Comparison of ENCODE assay signal across 8 mouse cellular contexts in genomic region chr7:142037553-142038170, GRCm38 (mm10). TPM values are rescaled to one million over a fixed set of nuclear protein-coding genes. Genes with fewer than 3 reads are reported as not detected.
DNase-seq lines count a peak whose midpoint lies in the region; ATAC-seq lines count a peak whose summit lies in the region.

No protein-coding gene starts in this region.

- no peak overlapping the region for H3K27ac ChIP-seq in hindbrain, embryonic 11.5 days (ENCODE audit: low read depth, low read length)

- no peak overlapping the region for H3K4me3 ChIP-seq in hindbrain, embryonic 11.5 days (ENCODE audit: low read depth, low read length)

- ATAC-seq in hindbrain, embryonic 11.5 days (ENCODE audit: low FRiP score): peak; percentile 66

- 68% methylated on average over 4 of the region's 4 CpGs for WGBS in hindbrain, embryonic 11.5 days

- no peak overlapping the region for H3K9ac ChIP-seq in hindbrain, embryonic 11.5 days (ENCODE audit: low read depth, low read length)

- H3K9me3 ChIP-seq in hindbrain, embryonic 11.5 days (ENCODE audit: control insufficient read depth, low read length): no peaks in the 10 kb centered on the region

- H3K4me2 ChIP-seq in hindbrain, embryonic 11.5 days (replicated peaks; ENCODE audit: low read depth, low read length): no peak overlapping the region

- H3K27me3 ChIP-seq in hindbrain, embryonic 11.5 days (ENCODE audit: control insufficient read depth, insufficient read depth, low read length): no peaks in the 10 kb centered on the region

- DNase-seq in B cell, adult 2 months: peak; percentile 65
- DNase-seq in MN1 (ENCODE audit: low spot score): peak; percentile 50
- DNase-seq in cerebellum, postnatal 36 days: peak; percentile 67 to 70
- peak; percentile 72 for DNase-seq in hindbrain, embryonic 11.5 days (ENCODE audit: low spot score)
- peak; percentile 27 to 51 for DNase-seq in layer of hippocampus, postnatal 10 days (ENCODE audit: low spot score in 2 of 2)
- peak; percentile 68 for DNase-seq in lung, postnatal 25 days (ENCODE audit: low spot score)
- peak; percentile 39 to 69 for DNase-seq in spleen, postnatal 10 days (ENCODE audit: low spot score in 2 of 2)
- DNase-seq in ovary, postnatal 36 days (ENCODE audit: low spot score): no peak

- H3K36me3 ChIP-seq in hindbrain, embryonic 11.5 days (ENCODE audit: control insufficient read depth, insufficient read depth, low read length): no peaks in the 10 kb centered on the region

- H3K4me1 ChIP-seq in hindbrain, embryonic 11.5 days (replicated peaks; ENCODE audit: control insufficient read depth, insufficient read depth, low read length): no peaks in the 10 kb centered on the region

RNA-seq across cellular contexts. Expression of gene Mob2, which starts 23.2 kb away (rescaled TPM):
- polyA plus RNA-seq in hindbrain, embryonic 11.5 days (2014; fragmentation: Nextera tagmentation; extraction: Ambion mirVana): 53.3 and 59.8 TPM in 2 replicates
- total RNA-seq in layer of hippocampus, postnatal 10 days (2021): 10 to 100 TPM; 20.5 to 20.9 TPM

RNA-seq across cellular contexts. Expression of gene Dusp8, which starts 58.0 kb away (rescaled TPM):
- 19.1 and 20.9 TPM in 2 replicates for polyA plus RNA-seq in hindbrain, embryonic 11.5 days (2014; fragmentation: Nextera tagmentation; extraction: Ambion mirVana)
- total RNA-seq in layer of hippocampus, postnatal 10 days (2021): 100 to 1,000 TPM; 139 to 150 TPM
